Mouse (Mus musculus) c-Kit-positive CD71-positive TER-119-positive erythroid progenitor cells, embryonic 14.5 days (primary cell): Measurements from ENCODE around the gene Ppm1l.

Experiments used
- DNase-seq: peaks from one replicate; pipeline ENCODE4 v3.0.0-alpha.2; 2013; ENCODE audit warnings: low spot score

Gene Ppm1l

DNA sequence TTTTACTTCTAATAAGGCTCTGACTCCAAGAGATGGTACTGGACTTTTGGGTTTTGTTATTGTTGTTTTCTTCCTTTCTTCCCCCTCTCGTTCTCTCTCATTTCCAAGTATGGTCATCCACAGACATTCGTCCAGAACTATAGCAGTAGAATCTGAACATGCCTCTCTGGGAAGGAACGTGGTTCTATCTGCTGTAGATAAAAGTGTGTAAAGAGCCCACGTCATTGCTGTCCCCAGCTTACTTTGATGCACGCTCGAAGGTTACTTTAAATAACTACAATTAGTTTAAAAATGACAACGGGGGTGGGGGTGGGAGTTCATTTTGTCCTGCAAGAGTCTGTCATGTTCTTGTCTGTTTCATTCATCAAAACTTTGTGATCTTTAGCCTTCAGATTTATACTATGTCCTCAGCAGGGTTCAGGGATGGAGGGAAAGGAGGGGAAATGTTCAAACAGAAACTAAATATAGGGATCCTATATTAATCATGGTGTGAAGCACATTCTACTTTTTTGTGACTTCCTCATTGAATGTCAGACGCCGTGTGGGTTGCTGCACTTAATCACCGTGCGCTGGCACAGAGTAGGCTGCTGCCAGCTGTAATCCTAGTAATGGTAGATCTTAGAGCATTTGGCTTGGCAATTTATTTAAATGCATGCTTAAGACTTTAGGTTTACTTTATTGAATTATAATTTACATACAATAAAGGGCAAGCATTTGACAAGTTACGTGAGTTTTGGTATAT, 122.3 kb downstream of the Ppm1l start:
- DNase-seq: no peak

- no peak for DNase-seq
These were observed 124.1 kb downstream of the Ppm1l start for GRCm38 (mm10) chr3:69440761-69441160.

DNA sequence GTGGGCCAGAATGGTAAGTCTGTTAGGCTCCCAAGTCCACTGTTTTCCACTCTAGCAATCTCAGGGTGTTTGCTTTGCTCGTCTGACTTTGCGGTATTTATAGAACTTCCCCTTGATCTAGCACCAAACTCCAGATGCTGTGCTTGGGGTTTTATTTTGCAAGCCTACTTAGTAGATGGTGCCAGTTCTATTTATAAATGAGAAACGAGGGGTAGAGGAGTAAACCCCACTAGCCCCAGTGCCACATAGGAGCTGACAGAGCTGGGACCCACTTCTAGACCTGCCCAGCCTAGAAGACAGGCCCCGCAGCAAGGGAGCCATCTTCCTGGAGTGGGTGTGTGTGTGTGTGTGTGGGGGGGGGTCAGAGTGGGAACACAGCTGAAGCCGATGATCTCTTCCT, 130.3 kb downstream of the Ppm1l start:
- DNase-seq: no peak

DNA sequence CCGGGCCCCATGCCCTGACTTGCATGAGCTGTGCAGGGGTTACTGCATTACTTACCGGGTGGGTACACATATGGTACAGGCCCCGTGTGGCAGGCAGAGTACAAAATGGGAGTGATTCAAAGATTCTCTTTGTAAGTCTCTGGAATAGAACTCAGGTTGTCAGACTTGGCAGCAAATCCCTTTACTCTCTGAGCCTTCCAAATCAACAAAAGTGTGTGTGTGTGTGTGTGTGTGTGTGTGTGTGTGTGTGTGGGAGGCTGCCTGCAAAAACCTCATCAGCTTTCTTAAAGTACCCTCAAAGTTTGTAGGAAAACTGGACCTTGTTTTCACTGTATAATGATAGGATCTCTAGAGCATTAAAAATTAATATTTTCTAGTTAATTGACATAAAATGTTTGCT, 132.4 kb downstream of the Ppm1l start:
- DNase-seq: no peak

DNA sequence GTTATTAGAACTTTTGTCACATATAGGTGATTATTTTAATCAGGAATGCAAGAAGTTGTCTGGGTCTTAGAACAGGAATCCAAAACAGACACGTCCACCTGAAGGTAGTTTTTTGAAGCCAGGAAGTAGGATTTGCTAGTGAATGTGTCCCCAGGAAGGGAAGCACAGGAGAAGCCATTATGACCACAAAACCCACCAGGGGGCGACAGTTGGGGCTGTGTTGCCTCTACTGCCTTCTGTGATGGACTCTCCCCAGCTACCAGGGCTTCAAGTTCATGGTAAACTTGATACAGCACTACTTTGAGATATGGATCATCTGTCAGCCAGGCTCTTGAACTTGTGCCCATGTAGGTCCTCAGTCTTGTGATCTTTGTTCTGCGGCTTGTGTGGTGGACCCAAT, 137.7 kb downstream of the Ppm1l start:
- no peak for DNase-seq

GRCm38 (mm10) chr3:69456071-69456470, 139.4 kb downstream of the Ppm1l start:
- no peak for DNase-seq

- DNase-seq: no peak
These were observed 142.1 kb downstream of the Ppm1l start for GRCm38 (mm10) chr3:69458756-69459155.

DNA sequence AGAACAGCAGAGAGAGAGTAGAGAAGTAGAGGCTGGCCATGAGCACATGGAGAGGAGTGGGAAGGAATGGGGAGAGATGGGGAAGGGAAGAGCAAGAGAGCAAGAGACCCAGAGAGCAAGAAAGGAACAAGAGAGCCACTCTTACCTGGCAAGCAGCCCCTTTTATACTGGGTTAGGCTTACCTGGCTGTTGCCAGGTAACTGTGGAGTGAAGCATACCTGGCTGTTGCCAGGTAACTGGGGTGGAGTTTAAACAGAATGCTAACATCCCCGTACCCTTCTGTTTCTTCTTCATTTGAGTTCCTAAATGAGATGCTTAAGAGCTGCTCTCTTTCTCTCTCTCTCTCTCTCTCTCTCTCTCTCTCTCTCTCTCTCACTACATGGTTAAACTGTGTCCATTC, 145.3 kb downstream of the Ppm1l start:
- DNase-seq: no peak

GRCm38 (mm10) chr3:69465751-69466150, 149.1 kb downstream of the Ppm1l start:
- no peak for DNase-seq

DNA sequence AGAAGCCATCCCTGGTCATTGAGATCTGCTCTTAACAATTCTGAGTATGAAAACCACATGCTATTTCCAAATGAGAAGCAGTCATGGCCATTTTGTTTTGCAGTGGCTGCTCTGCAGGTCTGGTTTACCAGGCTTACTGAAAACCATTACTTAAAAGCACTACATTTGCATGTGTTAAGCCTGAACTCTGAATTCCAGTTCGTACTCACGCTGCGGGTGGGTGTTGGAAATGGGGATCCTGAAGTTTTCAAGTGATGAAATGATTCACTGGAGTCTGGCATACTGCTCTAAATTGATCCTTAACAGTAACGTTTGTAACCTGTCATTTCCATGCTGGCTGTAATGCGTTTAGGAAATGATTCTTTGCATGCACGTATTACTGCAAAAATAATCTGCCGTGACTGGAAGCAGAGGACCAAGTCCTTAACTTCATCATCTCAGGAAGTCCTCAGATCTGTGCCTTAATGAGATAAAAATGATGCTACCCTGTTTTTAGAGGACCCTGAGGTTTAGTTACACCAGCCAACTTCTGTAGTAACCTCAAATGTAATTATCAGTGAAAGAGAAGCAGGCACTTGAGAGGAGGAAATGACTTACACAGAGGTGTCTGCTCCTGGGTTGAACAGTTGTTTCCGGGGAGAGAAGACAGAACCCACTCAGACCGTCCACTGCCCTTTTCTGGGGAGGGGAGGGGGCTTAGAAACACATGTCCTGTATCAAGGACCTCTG, 151.8 kb downstream of the Ppm1l start:
- DNase-seq: no peak

- DNase-seq: peak; percentile 45
These were observed 152.9 kb downstream of the Ppm1l start for GRCm38 (mm10) chr3:69469463-69470141.

- DNase-seq: no peak
These were observed 153.6 kb downstream of the Ppm1l start for GRCm38 (mm10) chr3:69470142-69470796.

DNA sequence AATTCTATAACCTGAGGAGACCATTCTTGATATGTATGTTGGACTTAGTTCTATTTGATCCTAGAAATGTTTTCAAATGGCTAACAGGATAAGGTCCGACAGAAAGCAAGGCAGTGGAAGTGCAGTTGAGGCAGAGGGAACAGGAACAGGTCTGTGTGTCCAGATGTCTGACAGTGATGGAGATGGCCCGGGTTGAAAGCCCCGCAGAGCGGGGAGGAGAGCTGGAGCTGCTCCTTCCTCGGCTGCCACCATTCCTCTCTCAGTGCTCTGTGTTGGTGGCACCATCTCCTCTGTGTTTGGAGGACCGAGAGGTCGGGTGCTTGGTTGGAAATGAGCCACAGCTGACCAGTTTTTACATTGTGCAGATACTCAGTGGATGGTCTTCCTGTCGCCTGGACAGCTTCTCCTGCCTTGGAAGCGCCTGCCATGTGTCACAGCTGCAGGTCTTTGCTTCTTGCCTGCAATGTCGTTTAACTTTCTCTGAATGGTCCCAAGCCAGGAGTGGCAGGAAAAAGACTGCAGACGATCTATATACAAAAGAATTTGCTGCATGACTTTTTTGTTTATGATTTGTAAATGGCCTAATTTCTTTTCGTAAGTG, 159.3 kb downstream of the Ppm1l start:
- DNase-seq: no peak

- no peak for DNase-seq
These were observed 163.3 kb downstream of the Ppm1l start for GRCm38 (mm10) chr3:69479937-69480336.

DNA sequence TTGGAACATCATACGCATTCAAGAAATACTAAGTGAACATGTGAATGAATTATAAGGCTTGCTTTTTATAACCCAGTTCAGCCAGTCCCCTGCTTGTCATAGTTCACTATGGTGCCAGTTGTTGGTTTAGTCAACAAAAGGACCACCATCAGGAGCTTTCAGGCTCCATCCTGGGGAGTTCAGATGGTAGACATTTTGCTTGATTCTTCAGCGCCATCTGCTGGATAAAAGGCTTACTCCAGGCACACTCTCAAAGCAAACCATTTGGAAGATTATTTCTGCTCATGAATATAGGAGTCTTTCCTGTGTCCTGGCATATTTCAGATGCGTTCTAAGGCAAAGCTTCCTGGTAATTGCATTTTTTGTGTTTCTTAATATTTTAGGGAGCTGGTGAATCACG, 165.2 kb downstream of the Ppm1l start:
- peak; percentile 60 for DNase-seq

DNA sequence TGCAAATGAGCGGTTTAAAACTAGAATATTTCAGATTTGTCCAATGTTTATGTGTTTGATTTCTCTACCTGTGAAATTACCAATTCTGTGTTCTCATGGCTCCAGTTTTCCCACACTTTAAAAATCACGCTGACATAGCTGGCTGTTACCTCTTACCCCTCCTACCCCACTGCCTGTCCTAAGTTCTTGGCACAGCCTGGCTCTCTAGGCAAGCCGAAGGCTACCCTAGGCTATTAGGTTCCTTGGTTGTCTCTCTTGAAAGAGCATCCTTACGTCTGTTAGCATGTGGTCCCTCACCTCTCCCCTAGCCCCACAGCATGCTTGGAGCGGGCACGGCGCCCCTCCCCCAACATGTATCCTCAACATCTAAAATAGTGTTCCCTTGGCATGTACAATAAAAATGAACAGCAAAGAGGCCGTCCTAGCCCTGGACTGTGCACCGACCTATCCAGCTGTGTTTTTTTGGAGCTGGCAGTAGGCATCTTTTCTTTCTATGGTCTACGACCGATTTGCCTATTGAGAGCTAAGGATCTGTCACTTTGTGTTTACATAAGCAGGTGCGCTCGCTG, 167.4 kb downstream of the Ppm1l start:
- no peak for DNase-seq

GRCm38 (mm10) chr3:69484582-69484981, 167.9 kb downstream of the Ppm1l start:
- no peak for DNase-seq

GRCm38 (mm10) chr3:69485347-69485746, 168.7 kb downstream of the Ppm1l start:
- no peak for DNase-seq

GRCm38 (mm10) chr3:69485756-69486155, 169.1 kb downstream of the Ppm1l start:
- DNase-seq: no peak

DNA sequence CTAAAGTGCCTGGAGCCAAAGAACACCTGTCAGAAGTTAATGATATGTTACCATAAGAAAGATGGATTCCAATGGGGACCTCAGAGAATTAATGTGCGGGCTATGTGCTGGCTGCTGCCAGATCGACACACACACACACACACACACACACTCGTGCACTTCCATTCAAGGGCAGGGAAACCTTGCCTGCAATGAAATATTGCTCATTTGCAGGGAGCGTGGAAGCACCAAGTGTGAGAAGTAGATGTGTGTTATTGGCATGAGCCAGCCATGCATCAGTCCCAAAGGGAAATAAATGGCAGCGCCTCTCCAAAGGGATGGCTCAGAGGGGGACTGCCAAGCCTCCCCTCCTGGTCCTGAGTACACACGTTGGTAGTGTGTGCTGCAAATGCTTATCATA, 170.8 kb downstream of the Ppm1l start:
- DNase-seq: no peak

DNA sequence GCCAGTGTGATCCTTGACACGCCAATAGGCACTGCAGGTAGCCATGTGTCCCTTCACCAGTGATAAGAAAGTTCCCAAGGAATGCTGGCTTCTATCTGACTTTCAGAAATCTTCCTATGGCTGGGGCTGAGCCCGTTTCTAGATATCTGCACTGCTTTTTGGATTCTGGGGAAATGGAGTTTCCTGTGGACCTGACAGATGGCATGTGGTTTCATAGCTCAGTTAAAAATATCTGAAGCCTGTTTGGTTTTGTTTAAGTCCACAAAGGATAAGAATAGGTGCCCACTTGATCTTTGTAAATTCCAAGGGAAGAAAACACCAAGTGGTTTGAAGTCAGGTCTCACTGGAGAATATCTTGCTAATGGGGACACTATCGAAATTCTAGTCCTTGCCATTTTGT, 173.0 kb downstream of the Ppm1l start:
- no peak for DNase-seq
